Mouse (Mus musculus) c-Kit-positive CD71-positive TER-119-negative erythroid progenitor cells, embryonic 14.5 days (primary cell): ENCODE measurements at regions not wholly inside any gene's neighbourhood (a gene's known extent, or its start where the extent isn't known, plus 50 kb on each side); places are given as distances from the start of the nearest gene placed in this dataset.

Source experiments
- DNase-seq: peaks from one replicate; pipeline ENCODE4 v3.0.0-alpha.2; 2013; ENCODE audit warnings: low read depth

DNA sequence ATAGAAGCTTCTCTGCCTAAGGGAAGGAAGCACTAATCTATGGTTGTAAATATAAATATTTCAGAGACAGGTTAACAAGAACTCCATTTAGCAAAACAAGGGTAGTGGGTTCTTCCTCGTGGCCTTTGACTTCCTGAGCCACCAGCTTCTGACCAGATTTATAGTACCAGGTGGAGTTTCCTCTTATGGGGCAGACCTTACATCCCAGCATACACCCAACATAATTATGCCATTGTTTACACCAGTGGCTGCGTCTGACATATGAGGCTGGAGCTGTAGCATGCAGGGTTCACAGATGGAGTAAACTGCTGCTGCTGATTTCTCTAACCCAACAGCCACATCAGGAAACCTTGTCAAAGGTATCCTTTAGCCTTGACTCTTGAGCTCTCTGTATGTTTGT is 75.5 kb downstream of the Trib2 start:
- no peak for DNase-seq

DNA sequence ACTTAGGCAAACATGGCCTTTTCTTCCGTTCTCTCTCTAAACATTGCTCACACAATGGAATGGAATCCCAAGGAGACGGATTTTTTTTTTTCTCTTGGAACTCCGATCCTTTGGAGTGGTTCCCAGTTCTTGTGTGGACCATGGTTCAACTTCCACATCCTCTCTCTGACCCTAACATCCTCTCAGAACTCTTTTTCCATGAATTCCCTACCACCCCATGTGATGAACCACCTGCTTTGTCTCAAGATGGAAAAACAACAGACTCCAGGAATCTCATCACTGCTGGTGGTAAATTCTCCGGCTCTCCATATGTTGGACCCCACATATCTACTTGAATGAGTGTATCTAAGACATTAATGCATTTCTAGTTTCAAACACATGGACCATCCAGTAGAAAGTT is 77.7 kb downstream of the Trib2 start:
- no peak for DNase-seq

DNA sequence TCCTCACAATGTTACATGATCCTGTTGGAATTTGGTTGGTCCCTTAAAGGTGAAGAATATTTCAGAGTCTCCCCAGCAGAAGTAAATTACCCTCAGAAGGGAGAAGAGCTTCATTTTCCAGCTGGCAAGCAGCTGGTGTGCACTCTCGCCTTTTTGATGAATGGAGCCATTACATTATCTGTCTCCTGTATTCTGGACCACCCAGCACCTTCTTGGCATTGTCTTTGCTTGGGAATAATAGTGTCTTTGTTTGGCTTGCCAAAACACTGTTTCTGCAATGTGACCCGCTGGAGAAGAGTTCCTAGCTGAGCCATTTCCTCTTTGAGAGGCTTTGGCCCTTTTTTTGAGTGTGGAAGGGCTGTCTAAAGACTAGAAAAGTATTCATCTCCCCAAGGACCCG is 85.5 kb downstream of the Trib2 start:
- no peak for DNase-seq

DNA sequence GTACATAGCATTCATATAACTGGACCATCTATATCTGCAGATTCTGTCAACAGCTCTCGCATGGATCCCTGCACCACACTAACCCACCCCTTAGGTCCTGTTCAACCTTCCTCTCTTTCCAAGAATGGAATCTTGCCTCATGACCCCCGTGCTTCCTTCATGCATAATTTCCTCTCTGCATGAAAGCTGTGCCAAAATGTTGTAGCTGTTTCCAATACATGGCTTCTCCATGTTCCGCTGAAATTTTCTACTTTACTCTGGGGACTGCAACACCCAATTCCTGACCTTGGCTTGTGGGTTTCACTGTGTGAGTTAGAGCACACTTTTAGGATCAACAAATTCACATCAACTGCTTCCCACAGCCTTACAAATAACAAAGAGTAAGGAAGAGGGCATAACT is 87.0 kb downstream of the Trib2 start:
- DNase-seq = no peak

DNA sequence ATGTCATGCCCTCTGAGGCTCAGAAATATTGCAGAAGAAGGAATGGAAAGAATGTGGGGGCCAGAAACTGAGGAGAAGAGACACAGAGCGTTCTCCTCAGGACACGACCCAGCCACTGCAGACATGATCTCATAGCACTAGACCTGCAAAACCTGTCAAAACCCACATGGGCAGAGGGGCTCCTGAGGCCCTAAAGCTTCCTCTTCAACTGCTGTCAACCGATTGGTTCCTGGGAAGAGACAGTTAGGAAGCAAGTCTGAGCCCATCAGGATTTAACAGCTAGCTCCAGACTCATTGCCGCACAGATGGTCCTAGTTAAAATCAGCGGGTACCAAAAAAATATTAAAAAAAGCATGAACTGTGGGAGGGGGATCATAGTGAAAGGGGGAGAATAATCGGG is 93.2 kb downstream of the Trib2 start:
- DNase-seq = no peak

DNA sequence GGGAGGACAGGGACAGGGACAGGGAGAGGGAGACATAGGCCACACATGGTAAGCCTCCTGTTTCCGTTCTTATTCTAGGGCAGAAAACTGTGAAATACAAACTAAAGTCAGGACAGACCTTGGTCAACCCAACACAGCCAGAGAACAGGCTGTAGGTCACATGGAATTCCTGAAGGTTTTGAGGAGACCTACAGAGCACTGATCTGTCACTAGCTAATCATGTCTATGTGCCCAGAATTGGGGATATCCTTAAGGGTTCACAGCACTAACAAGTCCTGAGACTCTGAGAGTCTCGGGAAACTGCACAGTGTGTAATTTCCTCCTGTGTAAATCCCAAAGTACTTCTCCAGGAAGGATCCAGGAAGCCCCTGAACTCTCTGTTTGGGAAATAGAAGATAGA is 94.6 kb downstream of the Trib2 start:
- no peak for DNase-seq

DNA sequence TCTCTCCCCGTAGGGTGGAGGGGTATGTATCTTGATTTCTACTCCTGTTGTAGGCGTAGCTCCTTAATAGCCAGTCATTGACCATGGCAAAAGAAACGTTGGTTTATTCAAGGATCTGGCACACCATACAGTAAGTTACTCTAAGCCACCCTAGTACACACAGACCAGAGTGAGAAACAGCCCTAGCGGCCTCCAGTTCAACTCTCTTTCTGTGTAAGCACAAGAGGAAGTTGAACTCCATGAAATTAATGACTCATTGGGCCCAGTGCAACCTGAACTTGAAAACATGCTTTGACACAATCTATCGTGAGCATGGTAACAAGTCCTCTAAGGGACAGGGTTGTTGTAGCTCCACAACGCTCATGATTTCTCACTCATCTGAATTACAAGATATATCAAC is 96.6 kb downstream of the Trib2 start:
- DNase-seq = no peak

DNA sequence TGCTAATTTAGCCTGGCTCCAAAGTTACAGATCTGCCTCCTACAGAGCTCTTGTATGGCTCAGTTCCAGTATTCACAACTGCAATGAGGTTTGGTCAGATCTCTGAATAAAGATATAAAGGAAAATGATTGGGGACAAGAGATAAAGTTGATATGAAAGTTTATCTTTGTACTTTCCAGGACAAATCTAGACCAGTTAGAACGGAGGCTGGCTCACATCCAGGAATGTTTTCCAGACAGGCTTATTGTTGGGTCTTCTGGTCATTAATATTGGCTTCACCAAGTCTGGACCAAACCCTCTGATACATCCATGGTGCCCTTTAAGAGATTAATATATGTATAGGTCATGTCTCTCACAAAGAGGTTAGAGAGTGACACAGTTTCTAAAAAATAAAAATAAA is 97.9 kb downstream of the Trib2 start:
- DNase-seq = no peak

DNA sequence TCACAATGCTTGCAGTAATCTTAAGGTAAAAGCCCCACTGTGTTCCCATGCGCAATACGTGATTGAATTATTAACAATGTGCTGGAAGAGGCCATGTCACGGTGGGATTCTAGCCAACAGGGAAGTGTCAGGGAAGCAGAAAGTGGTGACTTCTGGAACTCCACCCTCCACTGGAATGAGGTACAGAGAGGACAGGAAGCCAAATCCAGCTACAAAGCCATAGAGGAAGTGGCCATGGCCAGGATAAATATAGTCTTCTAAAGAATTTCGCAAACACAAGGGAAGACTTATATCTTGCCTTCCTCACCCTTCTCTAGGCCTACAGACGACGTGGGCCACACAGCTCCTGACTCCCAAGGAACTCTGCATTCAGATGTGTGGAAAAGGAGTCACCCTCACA is 98.7 kb downstream of the Trib2 start:
- DNase-seq = no peak

DNA sequence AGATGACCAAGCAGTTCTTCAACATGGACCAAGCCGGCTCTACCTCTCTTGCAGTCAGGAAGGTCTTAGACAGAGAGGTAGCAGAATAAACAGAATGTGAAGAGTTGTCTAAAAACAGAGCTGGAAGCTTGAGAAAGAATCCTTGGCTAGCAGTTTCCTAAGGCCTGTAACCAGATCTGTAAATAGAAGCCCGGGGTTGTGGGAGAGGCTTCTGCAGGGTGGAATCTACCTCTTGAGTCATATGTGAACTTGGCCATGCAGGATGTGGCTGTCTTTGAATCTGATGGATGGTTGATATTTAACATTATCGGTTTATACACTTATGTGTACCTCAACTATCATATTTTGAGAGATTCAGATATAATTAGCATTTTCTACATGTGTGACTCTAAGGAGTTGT is 99.4 kb downstream of the Trib2 start:
- no peak for DNase-seq

DNA sequence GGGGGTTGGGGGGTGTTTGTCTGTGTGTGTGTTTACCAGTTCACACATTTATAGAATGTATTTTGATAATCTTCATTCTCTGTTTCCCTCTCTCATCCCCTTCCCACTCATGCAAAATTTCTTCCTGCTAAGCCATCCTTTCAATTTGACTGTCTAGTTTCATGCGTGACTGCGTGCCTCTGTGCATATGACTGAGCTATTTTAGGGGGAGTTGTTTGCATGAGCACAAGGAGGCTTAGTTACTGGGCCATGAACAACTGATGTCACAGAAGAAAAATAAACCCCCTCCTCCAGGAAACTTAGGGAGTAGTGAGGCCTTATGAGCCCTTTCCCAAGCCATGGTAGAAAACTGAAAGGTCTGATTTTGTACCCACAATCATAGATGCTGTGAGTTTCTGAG is 103.1 kb downstream of the Trib2 start:
- no peak for DNase-seq

DNA sequence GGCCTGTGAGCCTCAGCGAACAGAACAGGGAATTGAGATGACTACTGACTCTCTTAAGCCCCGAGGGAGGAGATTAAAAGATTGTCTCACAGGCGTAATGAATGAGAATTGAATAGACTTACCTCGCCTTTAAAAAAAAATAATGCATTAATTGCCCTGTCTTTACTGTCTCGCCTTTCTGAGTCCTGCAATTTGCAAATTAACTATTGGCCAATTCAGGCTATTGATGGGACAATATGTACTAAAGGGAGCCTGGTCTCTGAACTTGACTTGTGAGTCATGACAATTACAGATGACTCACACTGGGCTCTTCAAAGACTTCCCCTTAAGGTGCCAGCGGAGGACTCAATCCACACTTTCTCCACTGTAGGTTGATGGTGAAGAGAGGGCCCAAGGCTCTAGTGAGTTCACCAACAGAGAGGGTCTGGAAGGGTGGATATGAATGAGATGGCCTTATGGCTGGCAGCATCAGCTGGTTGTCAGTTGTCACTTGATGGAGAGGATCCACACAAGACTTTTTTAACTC is 109.1 kb downstream of the Trib2 start:
- DNase-seq = no peak

DNA sequence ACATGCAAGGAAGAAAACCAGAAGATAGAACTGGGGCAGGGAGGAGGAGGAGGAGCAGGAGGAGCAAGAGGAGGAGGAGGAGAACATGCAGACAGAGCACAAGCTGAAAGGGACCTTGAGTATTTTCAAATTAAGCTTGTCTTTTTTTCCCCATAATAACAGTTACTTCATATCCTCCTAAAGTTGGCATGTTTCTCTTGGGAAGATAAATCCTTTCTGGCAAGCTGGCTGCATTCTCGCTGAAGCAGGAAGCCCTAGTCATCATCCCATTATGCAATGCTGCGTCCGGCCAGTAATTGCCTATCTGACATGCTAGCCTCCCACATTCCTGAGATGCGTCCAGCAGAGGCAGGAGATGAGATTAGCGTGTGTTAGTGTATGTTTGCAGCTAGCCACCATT is 112.3 kb downstream of the Trib2 start:
- no peak for DNase-seq

DNA sequence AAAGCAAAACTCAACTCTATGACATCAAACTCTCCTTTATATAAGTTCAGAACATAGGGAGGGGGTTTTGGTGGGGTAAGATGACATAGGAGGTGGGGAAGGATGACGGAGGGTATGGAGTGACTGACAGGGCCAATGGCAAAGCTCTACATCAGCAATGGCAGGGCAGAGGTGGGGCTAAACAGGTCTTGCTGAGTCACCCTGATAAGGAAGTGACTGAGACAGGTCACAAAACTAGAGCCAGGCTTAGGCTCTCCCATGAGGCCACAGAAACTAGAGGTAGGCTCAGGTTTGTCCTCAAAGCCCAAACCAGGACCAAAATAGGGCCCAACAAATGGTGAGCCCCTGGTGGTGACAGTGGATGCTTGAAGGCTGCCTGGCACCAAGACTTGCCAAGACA is 114.6 kb downstream of the Trib2 start:
- no peak for DNase-seq

DNA sequence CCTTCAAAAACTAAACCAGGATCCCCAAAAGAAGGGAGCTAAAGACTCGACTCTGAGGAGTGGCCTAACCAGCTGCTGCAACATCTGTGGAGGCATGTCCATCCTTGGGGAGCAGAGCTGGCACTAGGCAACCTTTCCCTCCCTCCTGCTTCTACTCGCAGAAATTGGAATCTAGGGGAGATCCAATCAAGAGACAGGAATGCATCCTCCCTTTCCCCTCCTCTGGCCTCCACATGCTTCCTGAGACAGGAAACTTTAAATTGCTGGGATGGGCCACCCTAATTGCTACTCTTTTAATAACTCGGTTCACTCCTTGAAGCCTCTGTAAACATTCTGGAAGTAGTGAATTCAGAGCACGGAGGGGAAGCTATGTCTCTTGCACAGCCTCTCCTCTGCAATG is 117.9 kb downstream of the Trib2 start:
- DNase-seq = no peak

DNA sequence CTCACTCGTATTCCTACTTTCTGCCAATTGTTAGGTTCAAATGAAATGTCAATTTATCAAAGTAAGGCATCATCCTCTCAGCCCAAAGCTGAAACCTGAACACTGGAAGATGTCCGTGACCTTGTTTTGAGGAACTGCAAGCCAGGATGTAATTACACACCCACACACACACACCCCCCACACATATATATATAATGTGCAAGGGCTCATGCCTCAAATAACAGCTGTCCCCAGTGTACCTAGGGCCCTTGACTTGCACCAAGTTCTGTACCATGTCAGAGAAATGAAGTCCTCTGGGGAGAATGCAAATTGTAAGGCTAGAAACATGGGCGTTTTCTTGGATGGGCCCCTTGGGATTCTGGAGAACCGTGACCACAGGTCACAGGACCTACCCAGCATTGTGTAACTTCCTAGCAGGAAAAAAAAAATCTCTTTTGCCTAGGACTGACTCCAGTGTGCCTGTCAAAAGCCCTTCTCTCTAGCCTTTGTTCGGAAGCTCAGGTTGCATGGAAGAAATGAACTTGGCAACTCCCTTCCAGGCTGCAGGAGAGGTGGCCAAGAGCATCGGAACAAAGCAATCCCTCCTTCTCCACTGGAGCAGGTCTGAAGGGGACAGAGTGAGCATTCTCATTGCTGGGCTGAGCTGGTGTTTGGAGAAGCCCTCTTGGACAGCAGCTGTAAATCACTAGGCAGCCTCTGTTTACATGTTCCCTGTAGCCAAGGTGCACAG is 118.5 kb downstream of the Trib2 start:
- DNase-seq = no peak

DNA sequence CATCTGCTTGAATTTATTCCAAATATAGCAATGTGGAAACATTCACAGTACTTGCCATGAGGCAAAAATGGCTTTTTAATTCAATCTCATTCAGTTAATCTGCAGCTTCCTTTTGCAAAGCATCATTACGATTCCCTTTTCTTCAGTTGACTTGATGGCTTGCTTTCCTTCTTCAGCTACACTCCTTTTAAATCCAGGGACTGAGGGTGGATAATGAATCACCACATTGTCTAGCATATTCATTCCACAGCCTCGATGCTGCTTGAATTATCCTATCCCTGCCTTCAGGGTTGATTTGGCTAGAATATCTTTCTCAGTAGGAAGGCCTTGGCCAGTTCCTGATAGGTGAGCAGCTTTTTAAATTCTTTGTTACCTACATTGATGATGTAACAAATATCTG is 128.4 kb downstream of the Trib2 start:
- no peak for DNase-seq

DNA sequence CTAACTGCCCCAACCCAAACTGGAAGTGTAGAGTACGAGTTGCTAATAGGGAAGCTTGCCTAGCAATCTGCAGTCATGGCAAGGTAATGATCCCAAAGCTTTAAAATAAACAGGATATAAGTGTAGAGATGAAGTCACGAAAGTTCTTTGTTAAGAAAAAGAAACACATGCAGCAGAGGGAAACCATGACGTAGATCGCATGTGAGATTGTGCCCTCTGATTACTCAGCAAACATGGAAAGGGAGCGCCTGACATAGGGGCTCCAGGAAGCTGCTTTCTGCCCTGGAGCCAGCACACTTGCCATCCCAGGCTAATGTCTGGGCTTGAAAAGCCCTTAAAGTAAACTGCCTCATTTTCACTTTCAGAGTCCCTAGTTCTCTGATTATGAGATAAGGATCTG is 132.4 kb downstream of the Trib2 start:
- no peak for DNase-seq

DNA sequence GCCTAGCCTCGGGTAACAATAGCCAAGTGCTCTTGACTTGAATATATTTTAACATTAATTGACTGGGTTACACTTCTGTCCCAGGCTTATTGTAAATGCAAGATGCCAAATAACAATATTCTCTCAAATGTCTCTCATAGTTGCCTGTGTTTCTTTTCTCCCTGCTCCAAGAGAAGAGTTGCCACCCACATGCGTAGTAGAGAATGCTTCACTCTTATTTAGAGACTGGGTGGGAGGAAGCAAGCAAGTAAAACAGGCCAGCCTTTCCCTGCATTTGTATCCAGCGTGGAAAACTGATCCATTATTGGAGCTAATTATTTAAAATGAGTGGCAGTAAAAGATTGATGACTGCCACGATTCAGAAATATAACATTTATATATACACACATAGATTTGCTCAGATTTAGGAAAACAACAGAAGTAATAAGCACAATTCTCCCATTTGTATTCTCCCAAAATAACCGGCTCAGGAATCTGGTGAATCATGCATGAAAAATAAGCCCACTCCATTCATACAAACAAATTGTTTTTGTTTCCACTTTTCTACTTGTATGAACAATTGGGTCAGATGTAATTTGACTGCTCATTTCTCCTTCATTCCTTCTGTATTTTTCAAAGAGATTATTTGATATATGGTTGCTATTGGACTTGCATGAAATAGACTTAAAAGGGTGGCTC is 134.9 kb downstream of the Trib2 start:
- no peak for DNase-seq

DNA sequence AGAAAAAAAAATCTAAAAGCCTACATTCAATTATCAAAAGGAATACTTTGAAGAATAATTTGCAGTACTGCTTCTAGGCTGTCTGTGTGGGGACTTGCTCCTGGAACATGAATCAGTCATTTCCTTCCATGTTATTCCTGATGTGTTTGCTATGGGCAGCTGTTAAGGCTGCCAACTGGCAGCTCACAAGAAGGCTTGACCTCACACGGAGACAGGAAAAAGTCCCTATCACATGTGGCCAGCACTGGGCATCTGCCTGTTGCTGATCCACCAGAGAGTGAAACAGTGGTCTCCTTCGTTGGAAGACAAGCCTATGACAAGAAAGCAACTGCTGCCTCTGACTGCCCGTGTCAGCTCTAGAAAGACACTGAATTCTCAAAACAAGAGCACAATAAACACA is 140.6 kb downstream of the Trib2 start:
- no peak for DNase-seq

DNA sequence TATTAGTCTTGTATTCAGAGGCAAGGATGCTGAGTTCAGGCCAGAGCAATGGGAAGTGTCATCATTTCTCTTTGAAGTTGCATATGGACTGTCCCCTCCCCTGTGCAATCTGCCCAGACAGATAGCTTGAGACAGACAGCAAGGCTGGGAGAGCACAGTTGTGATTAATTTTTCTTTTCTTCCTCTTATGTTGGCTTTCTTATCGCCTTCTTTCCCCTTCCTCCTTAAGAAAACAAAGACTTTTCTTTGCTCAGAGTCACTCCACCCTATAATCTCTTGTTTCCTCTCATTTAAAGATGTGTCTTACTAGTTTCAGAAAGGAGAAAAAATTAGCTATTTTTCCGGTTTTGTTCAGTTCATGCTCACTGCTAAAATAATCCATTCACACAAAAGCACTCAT is 157.0 kb downstream of the Trib2 start:
- DNase-seq = no peak

DNA sequence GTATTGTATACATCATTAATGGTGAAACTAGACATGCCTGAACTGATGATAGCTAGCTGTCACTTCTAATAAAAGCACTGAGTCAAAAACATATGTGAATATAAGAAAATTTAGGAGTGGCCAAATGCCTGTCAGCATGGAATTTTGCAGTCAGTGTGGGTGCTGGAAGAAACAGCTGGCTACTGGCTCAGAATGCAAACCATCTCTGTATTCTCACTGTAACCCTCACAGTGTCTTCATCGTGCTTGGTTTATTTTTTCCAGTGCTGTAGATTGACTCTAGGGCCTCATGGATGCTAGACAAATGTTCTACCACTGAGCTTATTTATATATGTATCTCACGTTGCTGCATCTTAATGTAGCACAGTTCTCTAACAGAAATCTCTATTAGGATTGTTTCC is 157.4 kb downstream of the Trib2 start:
- DNase-seq = no peak

DNA sequence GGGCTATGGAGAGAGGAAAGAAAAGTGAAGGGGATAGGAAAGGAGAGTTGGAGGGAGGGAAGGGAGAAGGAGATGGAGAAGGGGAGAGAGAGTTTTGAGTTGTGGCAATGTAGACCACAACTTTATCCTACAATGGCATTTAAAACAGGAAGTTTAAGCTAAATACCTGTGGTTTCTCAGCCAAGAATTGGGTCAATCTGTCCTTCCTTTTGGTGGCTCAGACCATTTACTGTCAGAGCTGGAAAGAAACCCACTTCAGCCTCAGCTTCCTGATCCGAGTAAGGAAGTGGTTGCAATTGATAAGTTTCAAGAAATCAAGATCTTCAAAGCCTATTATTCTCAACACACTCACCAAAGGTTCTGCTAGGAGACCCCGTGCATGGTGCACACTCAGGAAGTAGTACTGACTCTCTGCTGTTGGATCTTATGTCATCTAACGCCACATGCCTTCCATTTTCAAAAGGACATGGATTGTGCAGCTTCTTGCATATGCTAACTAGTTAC is 158.9 kb downstream of the Trib2 start:
- no peak for DNase-seq

DNA sequence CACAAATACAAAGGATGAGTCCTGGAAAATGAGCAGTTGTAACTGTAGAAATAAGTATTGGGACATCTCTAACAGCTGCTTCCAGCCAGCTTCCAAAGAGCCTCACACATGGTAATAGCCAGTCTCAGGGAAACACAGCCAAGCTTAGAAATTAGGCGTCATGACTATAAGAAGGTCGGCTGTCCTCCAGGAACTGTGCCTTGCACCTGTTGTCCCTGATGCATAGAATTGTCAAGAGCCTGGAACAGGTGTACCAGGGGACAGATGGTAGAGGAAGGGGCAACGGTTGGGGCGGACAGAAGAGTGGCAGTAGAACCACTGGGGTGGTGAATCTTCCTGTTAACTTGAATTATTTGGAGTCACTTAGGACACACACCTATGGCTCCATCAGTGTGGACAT is 162.1 kb downstream of the Trib2 start:
- no peak for DNase-seq
